In the genomic region with DNA sequence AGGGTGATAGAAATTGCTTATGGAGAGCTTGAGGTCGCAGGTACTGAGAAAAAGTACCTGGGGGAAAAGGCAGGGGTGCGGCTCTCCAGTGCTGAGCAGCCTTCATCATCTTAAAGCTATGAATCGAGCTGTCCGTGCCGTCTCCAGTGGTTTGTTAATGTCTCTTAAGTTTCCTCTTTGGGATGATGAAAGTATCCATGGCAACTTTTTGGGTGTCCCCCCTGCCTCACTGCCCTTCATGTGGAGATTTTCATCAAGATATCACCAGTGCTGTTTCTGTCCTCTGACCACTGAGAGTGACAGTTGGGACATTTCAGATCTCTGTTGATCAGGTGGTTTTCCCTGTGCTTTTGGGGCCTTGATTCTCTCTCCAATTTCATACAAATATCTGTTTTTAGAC, we compare ENCODE assay signal across 32 mouse cellular contexts. TPM values are rescaled to one million over a fixed set of nuclear protein-coding genes. Genes with fewer than 3 reads are reported as not detected.
DNase-seq lines count a peak whose midpoint lies in the region; ATAC-seq and TF ChIP-seq lines count a peak whose summit lies in the region.
"Had no signal": no experiment of that assay in that cellular context is flagged by ENCODE, and none has a peak within 500 bp of the region (broad histone marks: within the 10 kb centered on the region; RNA-seq: fewer than 3 reads in every experiment).

No protein-coding gene starts in this region.

- H3K4me3 ChIP-seq in thymus, adult 2 months (ENCODE audit: control insufficient read depth, insufficient read depth, low read length) = no peak overlapping the region
- H3K4me3 ChIP-seq in liver, postnatal 0 days (ENCODE audit: low read depth, low read length) = no peak overlapping the region; the same call in 1 of the 2 replicates
- H3K4me3 ChIP-seq in hindbrain, embryonic 10.5 days = no peak overlapping the region
- H3K4me3 ChIP-seq: embryonic facial prominence, embryonic 15.5 days; forebrain, embryonic 15.5 days; heart, embryonic 13.5 days; hindbrain, embryonic 13.5 days; megakaryocyte, embryonic 14.5 days; midbrain, embryonic 13.5 days; neural tube, embryonic 12.5 days; stomach, embryonic 15.5 days had no signal

- 0 out of 2 replicates have a peak overlapping the region, but pooled peaks have one; percentile 16 for H3K27ac ChIP-seq in thymus, adult 2 months (ENCODE audit: control insufficient read depth, insufficient read depth, low read length)
- H3K27ac ChIP-seq in liver, postnatal 0 days (ENCODE audit: low read depth) = peak overlapping the region; percentile 96
- H3K27ac ChIP-seq in hindbrain, embryonic 10.5 days = no peak overlapping the region
- H3K27ac ChIP-seq: embryonic facial prominence, embryonic 15.5 days; forebrain, embryonic 15.5 days; heart, embryonic 13.5 days; hindbrain, embryonic 13.5 days; midbrain, embryonic 13.5 days; neural tube, embryonic 12.5 days; stomach, embryonic 15.5 days had no signal

- no peaks in the 10 kb centered on the region; the same call in 1 of the 2 replicates for H3K36me3 ChIP-seq in thymus, adult 2 months (ENCODE audit: control insufficient read depth, insufficient read depth, low read length)
- H3K36me3 ChIP-seq in liver, postnatal 0 days (replicated peaks; ENCODE audit: insufficient read depth, low read length) = no peaks in the 10 kb centered on the region
- no peaks in the 10 kb centered on the region for H3K36me3 ChIP-seq in hindbrain, embryonic 10.5 days
- H3K36me3 ChIP-seq: embryonic facial prominence, embryonic 15.5 days; forebrain, embryonic 15.5 days; heart, embryonic 13.5 days; hindbrain, embryonic 13.5 days; midbrain, embryonic 13.5 days; neural tube, embryonic 12.5 days; stomach, embryonic 15.5 days had no signal

- TF ChIP-seq POLR2A in thymus, adult 2 months (IDR thresholded peaks at IDR 0.05; ENCODE audit: control insufficient read depth, extremely low read depth, insufficient read depth, low read length, poor library complexity) = no peak

- 64% methylated on average over 5 of the region's 5 CpGs for WGBS in thymus, adult 2 months
- 67% methylated on average over 5 of the region's 5 CpGs for WGBS in liver, postnatal 0 days (ENCODE audit: insufficient replicate concordance)
- WGBS in hindbrain, embryonic 10.5 days = 89% methylated on average over 5 of the region's 5 CpGs

- peaks cover 28% of the 10 kb centered on the region for H3K4me1 ChIP-seq in thymus, adult 2 months (replicated peaks; ENCODE audit: control insufficient read depth, insufficient read depth, low read length)
- peaks cover 28% of the 10 kb centered on the region for H3K4me1 ChIP-seq in liver, postnatal 0 days (ENCODE audit: insufficient read depth)
- no peaks in the 10 kb centered on the region for H3K4me1 ChIP-seq in hindbrain, embryonic 10.5 days (replicated peaks)
- H3K4me1 ChIP-seq: embryonic facial prominence, embryonic 15.5 days; forebrain, embryonic 15.5 days; hindbrain, embryonic 13.5 days; midbrain, embryonic 13.5 days; neural tube, embryonic 12.5 days; stomach, embryonic 15.5 days had no signal

- H3K4me2 ChIP-seq in liver, postnatal 0 days (ENCODE audit: low read depth, low read length) = peak overlapping the region; percentile 53
- H3K4me2 ChIP-seq: embryonic facial prominence, embryonic 15.5 days; forebrain, embryonic 15.5 days; heart, embryonic 13.5 days; hindbrain, embryonic 13.5 days; midbrain, embryonic 13.5 days; neural tube, embryonic 12.5 days; stomach, embryonic 15.5 days had no signal

- 0 out of 2 replicates have a peak overlapping the region, but pooled peaks have one; percentile 50 for H3K9ac ChIP-seq in liver, postnatal 0 days (replicated peaks)
- H3K9ac ChIP-seq: embryonic facial prominence, embryonic 15.5 days; forebrain, embryonic 15.5 days; heart, embryonic 13.5 days; hindbrain, embryonic 13.5 days; midbrain, embryonic 13.5 days; neural tube, embryonic 12.5 days; stomach, embryonic 15.5 days had no signal

- ATAC-seq in liver, postnatal 0 days = no peak
- ATAC-seq in megakaryocyte, adult 5-6 weeks (ENCODE audit: poor library complexity, severe bottlenecking) = no peak
- ATAC-seq: forebrain, embryonic 15.5 days; inflammation-experienced regulatory T-cells, adult 6 months; midbrain, embryonic 13.5 days had no signal

- no peaks in the 10 kb centered on the region for H3K27me3 ChIP-seq in thymus, adult 2 months (ENCODE audit: control insufficient read depth, insufficient read depth, low read length)
- no peaks in the 10 kb centered on the region for H3K27me3 ChIP-seq in liver, postnatal 0 days (ENCODE audit: insufficient read depth, low read length)
- no peaks in the 10 kb centered on the region for H3K27me3 ChIP-seq in hindbrain, embryonic 10.5 days (ENCODE audit: insufficient read depth, poor library complexity, severe bottlenecking)
- H3K27me3 ChIP-seq: embryonic facial prominence, embryonic 15.5 days; forebrain, embryonic 15.5 days; heart, embryonic 13.5 days; hindbrain, embryonic 13.5 days; midbrain, embryonic 13.5 days; neural tube, embryonic 12.5 days; stomach, embryonic 15.5 days had no signal

- DNase-seq in thymus, adult 2 months = no peak
- no peak for DNase-seq in thymus, postnatal 36 days
- DNase-seq in induced T-regulatory cell, adult 2 months (ENCODE audit: low read depth) = peak; percentile 62
- DNase-seq in liver, postnatal 0 days = no peak
- DNase-seq in hindbrain, embryonic 10.5 days (ENCODE audit: low spot score) = no peak
- DNase-seq in adrenal gland, postnatal 36 days = no peak
- DNase-seq: adrenal gland, postnatal 10 days; cerebellum, adult 11 months; cerebellum, adult 9-11 months; gastrocnemius, postnatal 10 days; heart, postnatal 14 days; kidney, adult 2 months; kidney, postnatal 14 days; lung, adult 2 months; lung, postnatal 14 days; right cerebral cortex, postnatal 25 days had no signal

- H3K9me3 ChIP-seq in liver, postnatal 0 days (ENCODE audit: low read length) = no peaks in the 10 kb centered on the region
- no peaks in the 10 kb centered on the region for H3K9me3 ChIP-seq in hindbrain, embryonic 10.5 days
- H3K9me3 ChIP-seq: embryonic facial prominence, embryonic 15.5 days; forebrain, embryonic 15.5 days; heart, embryonic 13.5 days; hindbrain, embryonic 13.5 days; megakaryocyte, embryonic 14.5 days; midbrain, embryonic 13.5 days; neural tube, embryonic 12.5 days; stomach, embryonic 15.5 days had no signal

- TF ChIP-seq CTCF in thymus, adult 2 months (IDR thresholded peaks at IDR 0.05; ENCODE audit: borderline replicate concordance, control insufficient read depth, extremely low read depth, insufficient read depth, low read length, poor library complexity) = no peak
- TF ChIP-seq CTCF in liver, postnatal 0 days (IDR thresholded peaks at IDR 0.05; ENCODE audit: low read depth) = no peak

- TF ChIP-seq EP300 in liver, postnatal 0 days (IDR thresholded peaks at IDR 0.05; ENCODE audit: low read depth) = no peak

RNA-seq across cellular contexts. Expression of a gene that starts 51.9 kb away (rescaled TPM):
- polyA plus RNA-seq in thymus, adult 2 months (2012; rRNA removed) = 62.8 and 71.2 TPM in 2 replicates
- polyA plus RNA-seq in liver, postnatal 0 days (2015; fragmentation: Nextera tagmentation; extraction: Ambion mirVana) = 39.4 and 45.5 TPM in 2 replicates
- 1,031 and 1,064 TPM in 2 replicates for total RNA-seq in megakaryocyte, adult 5-6 weeks (2015)
- total RNA-seq in megakaryocyte, adult 5-6 weeks (2017) = 669 and 719 TPM in 2 replicates
- 25.3 and 26.6 TPM in 2 replicates for polyA plus RNA-seq in hindbrain, embryonic 10.5 days (2016; fragmentation: Nextera tagmentation; extraction: Ambion mirVana)
- 10 to 100 TPM; 13.8 to 16.9 TPM for total RNA-seq in adrenal gland, postnatal 36 days (2021)

RNA-seq across cellular contexts. Expression of a gene that starts 52.1 kb away (rescaled TPM):
- 0.04 TPM in 1 of 2 replicates, not detected in the other for polyA plus RNA-seq in thymus, adult 2 months (2012; rRNA removed)
- not detected in 2 replicates for polyA plus RNA-seq in liver, postnatal 0 days (2015; fragmentation: Nextera tagmentation; extraction: Ambion mirVana)
- 0.09 and 0.11 TPM in 2 replicates for total RNA-seq in megakaryocyte, adult 5-6 weeks (2015)
- total RNA-seq in megakaryocyte, adult 5-6 weeks (2017) = 0.12 and 0.37 TPM in 2 replicates
- polyA plus RNA-seq in hindbrain, embryonic 10.5 days (2016; fragmentation: Nextera tagmentation; extraction: Ambion mirVana) = 0.12 and 0.13 TPM in 2 replicates
- total RNA-seq in adrenal gland, postnatal 36 days (2021) = not detected
- total RNA-seq: adrenal gland, postnatal 10 days; common myeloid progenitor, adult 5-6 weeks; gastrocnemius, postnatal 10 days; granulocyte monocyte progenitor cell, adult 5-6 weeks; heart, postnatal 14 days; layer of hippocampus, adult 18-20 months; layer of hippocampus, postnatal 14 days had no signal
- polyA plus RNA-seq: C2C12; embryonic facial prominence, embryonic 15.5 days; forebrain, embryonic 15.5 days; inflammation-experienced regulatory T-cells, adult 6 months; kidney, adult 2 months; limb, embryonic 11.5 days; stomach, embryonic 15.5 days had no signal

RNA-seq across cellular contexts. Expression of a gene that starts 59.3 kb away (rescaled TPM):
- 0.29 TPM in 1 of 2 replicates, not detected in the other for polyA plus RNA-seq in thymus, adult 2 months (2012; rRNA removed)
- 400 and 408 TPM in 2 replicates for polyA plus RNA-seq in liver, postnatal 0 days (2015; fragmentation: Nextera tagmentation; extraction: Ambion mirVana)
- not detected in 2 replicates for total RNA-seq in megakaryocyte, adult 5-6 weeks (2015)
- total RNA-seq in megakaryocyte, adult 5-6 weeks (2017) = not detected in 2 replicates
- polyA plus RNA-seq in hindbrain, embryonic 10.5 days (2016; fragmentation: Nextera tagmentation; extraction: Ambion mirVana) = not detected in 2 replicates
- not detected for total RNA-seq in adrenal gland, postnatal 36 days (2021)
- total RNA-seq: common myeloid progenitor, adult 5-6 weeks; gastrocnemius, postnatal 10 days; granulocyte monocyte progenitor cell, adult 5-6 weeks; heart, postnatal 14 days; layer of hippocampus, adult 18-20 months; layer of hippocampus, postnatal 14 days had no signal
- polyA plus RNA-seq: C2C12; embryonic facial prominence, embryonic 15.5 days; forebrain, embryonic 15.5 days; hindbrain, embryonic 13.5 days; inflammation-experienced regulatory T-cells, adult 6 months; limb, embryonic 11.5 days had no signal

Comparison
In these comparisons a context has a peak if more than half of its experiments do, and no peak if none do; other contexts are left out.
1. RNA of a gene that starts 59.3 kb away (polyA plus RNA-seq): 400 to 408 TPM in liver, postnatal 0 days; 0.29 TPM in thymus, adult 2 months and not detected in hindbrain, embryonic 10.5 days; every median in the first group is over 100 times any median in the second.